Mouse (Mus musculus) intestine, embryonic 16.5 days (tissue): ENCODE results near the gene Tceal3. TPM values are rescaled to one million over a fixed set of nuclear protein-coding genes. Genes with fewer than 3 reads are reported as not detected.
"Not testable (repeated sequence)": the region's sequence is repeated elsewhere in the genome, so short reads cannot be mapped to it uniquely, and the experiment has no call there.

ENCODE experiments used
- ATAC-seq: fragments of 200-750 bp; cut with Nextera tagmentation; 2 replicates; pipeline ENCODE4 v1.8.0; 2017; ENCODE audit warnings: moderate TSS enrichment, moderate library complexity
- H3K27ac ChIP-seq: fragments of 300-500 bp; sonication (generic); 2 replicates; pipeline ENCODE4 v1.5.1; 2014; ENCODE audit warnings: mild to moderate bottlenecking, low read length
- H3K27me3 ChIP-seq: fragments of 300-500 bp; sonication (generic); replicated peaks from 2 replicates; pipeline ENCODE4 v1.6.1; 2014; ENCODE audit warnings: low read length, control low read depth, mixed read lengths; ENCODE audit not compliant: control insufficient read depth, insufficient read depth
- H3K36me3 ChIP-seq: fragments of 300-500 bp; sonication (generic); 2 replicates; pipeline ENCODE4 v1.6.1; 2014; ENCODE audit warnings: low read length, control low read depth; ENCODE audit not compliant: control insufficient read depth, insufficient read depth
- H3K4me1 ChIP-seq: fragments of 300-500 bp; sonication (generic); 2 replicates; pipeline ENCODE4 v1.6.1; 2014; ENCODE audit warnings: low read length, control low read depth, mixed read lengths; ENCODE audit not compliant: control insufficient read depth, insufficient read depth
- H3K4me2 ChIP-seq: fragments of 300-500 bp; sonication (generic); 2 replicates; pipeline ENCODE4 v1.6.1; 2014; ENCODE audit warnings: low read depth, low read length, control low read depth
- H3K4me3 ChIP-seq: fragments of 300-500 bp; sonication (generic); 2 replicates; pipeline ENCODE4 v1.5.1; 2014; ENCODE audit warnings: mild to moderate bottlenecking, low read length
- H3K9ac ChIP-seq: fragments of 300-500 bp; sonication (generic); 2 replicates; pipeline ENCODE4 v1.6.1; 2014; ENCODE audit warnings: low read depth, low read length
- H3K9me3 ChIP-seq: fragments of 300-500 bp; sonication (generic); 2 replicates; pipeline ENCODE4 v1.6.1; 2016; ENCODE audit warnings: low read length, control low read depth; ENCODE audit not compliant: control insufficient read depth
- WGBS: fragments of 180-500 bp; shearing (Covaris S2); extraction: QIAGEN DNeasy Blood & Tissue Kit; methylation state at CpG from one replicate; pipeline ENCODE4 v1.1.7; 2014; 5-methylcytosine and 5-hydroxymethylcytosine counted together
- polyA plus RNA-seq: library from polyadenylated mRNA; unstranded; fragments of >200 nt; fragmentation: Nextera tagmentation; extraction: Ambion mirVana; gene quantifications from 2 replicates; pipeline ENCODE4 v1.2.1, GENCODE M21; 2015

Tceal3 gene
- polyA plus RNA-seq, result 5.6 and 5.9 TPM in 2 replicates

DNA sequence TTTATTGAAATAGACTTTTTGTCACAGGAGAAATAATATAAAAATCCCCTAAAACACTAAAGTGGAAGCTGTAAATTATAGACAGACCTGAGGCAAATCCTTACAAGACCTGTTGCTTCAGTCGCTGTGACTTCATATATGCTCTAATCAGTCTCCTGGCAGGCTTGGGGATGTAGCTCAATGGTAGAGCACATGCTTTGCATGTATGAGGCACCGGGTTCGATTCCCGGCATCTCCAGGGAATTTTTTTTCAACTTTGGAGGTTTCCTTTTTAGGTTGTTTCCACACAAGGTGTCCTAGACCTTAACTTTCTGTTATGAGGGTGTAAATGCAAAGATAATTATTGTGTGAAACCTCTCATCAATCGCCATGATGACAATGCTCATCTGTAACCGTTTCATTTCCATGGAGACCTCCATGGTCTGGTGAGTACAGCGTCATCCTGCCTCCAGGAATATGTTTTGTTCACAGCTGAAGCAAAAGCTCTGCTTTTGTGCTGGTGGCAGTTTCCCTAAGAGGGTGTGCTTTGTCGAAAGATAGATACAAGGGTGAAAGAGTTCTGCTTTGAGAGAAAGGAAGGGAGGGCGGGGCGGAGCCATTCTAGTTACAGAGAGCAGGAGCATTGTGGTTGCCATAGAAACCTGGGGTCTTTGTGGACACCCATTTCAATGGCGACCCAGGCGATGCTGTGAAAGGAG, at the start of gene Tceal3:
Gene Tceal3, plus strand, starts transcription at position 644 of the 698 bp plus-strand sequence.
- H3K4me3 ChIP-seq, result no peak within 1 kb of the TSS
- H3K27me3 ChIP-seq, result no peaks in the 10 kb centered on the region
- no peak for ATAC-seq
- H3K4me2 ChIP-seq, result no peak within 1 kb of the TSS
- H3K4me1 ChIP-seq, result no peaks in the 10 kb centered on the region
- H3K9ac ChIP-seq, result no peak within 1 kb of the TSS
- H3K9me3 ChIP-seq, result no peaks in the 10 kb centered on the region
- no peak within 1 kb of the TSS for H3K27ac ChIP-seq
- H3K36me3 ChIP-seq, result no peaks in the 10 kb centered on the region
- WGBS, result 54% methylated on average over 12 of the region's 12 CpGs

DNA sequence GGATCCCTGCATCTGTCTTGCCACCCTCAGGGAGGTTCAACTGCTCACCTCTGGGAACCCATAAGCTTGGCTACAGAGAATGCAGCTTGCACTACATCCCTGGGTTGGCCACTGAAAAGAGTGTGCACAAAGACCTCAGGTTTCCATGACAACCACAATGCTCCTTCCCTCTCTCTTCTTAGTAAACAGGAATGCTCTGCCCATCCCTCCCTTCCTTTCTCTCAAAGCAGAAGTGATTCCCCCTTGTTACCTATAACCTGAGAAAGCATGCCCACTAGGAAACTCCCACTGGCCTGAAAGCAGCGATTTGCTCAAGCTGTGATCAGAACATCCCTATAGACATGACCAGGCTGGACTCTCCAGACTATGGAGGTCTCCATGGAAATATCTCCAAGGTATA, 46.7 kb upstream of the Tceal3 start, which contains the start of gene Kir3dl2:
Gene Kir3dl2, minus strand, starts transcription at position 101 of the 400 bp plus-strand sequence.
- H3K4me1 ChIP-seq, H3K4me2 ChIP-seq, H3K27me3 ChIP-seq, H3K9me3 ChIP-seq, H3K4me3 ChIP-seq, H3K36me3 ChIP-seq, ATAC-seq, H3K27ac ChIP-seq, H3K9ac ChIP-seq: not testable (repeated sequence)
- 70% methylated on average over 1 of the region's 1 CpGs for WGBS

- not testable (repeated sequence) for H3K27ac ChIP-seq, H3K4me3 ChIP-seq, H3K9me3 ChIP-seq, H3K9ac ChIP-seq, ATAC-seq, H3K27me3 ChIP-seq, H3K4me2 ChIP-seq, H3K4me1 ChIP-seq, H3K36me3 ChIP-seq
- WGBS, result 87% methylated on average over 9 of the region's 9 CpGs
These were observed 21.5 kb upstream of the Tceal3 start for GRCm38 (mm10) chrX:136569094-136569493.

DNA sequence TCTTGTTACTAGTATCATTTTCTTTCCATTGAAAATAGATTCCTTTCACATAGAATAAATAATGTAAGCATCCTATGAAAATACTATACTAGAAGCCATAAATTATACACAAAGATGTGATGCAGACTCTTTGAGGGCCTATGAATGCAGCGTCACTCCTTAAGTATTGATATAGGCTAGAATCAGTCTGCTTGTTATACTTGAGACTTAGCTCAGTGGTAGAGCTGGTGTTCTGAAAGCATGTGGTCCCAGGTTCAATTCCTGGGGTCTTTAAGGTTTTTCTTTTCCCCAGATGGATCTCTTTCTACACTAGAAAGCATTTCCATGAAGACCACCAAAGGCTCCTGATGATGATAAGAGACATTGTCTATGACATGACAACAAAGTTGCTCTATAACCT, 6.0 kb upstream of the Tceal3 start:
- no peak for ATAC-seq
- Histone ChIP-seq H3K4me3 (no peak overlapping the region), H3K9ac (no peak overlapping the region), H3K9me3 (no peaks in the 10 kb centered on the region), H3K4me2 (no peak overlapping the region), H3K36me3 (no peaks in the 10 kb centered on the region), H3K4me1 (no peaks in the 10 kb centered on the region), H3K27me3 (no peaks in the 10 kb centered on the region), H3K27ac (no peak overlapping the region)
- 83% methylated on average over 1 of the region's 1 CpGs for WGBS

DNA sequence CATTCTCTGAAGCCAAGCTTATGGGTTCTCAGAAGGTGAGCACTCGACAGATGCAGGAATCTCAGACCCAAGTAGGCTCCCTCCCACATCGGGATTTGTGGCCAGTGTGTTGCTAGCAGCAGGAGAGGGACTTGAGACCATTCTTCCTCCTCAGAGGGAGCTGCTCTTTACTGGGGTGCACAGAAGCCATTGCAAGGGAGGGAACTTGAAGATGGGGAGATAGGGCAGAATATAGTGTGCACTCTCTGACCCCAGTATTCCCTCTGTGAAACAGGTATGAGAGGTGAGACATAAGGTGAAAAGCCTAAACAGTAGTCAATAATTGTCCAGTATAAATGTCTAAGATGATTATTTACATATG, 235 bp downstream of the Tceal3 start:
- Histone ChIP-seq H3K4me3 (no peak overlapping the region), H3K4me2 (no peak overlapping the region), H3K9ac (no peak overlapping the region), H3K27me3 (no peaks in the 10 kb centered on the region), H3K36me3 (no peaks in the 10 kb centered on the region), H3K27ac (no peak overlapping the region), H3K4me1 (no peaks in the 10 kb centered on the region), H3K9me3 (no peaks in the 10 kb centered on the region)
- 31% methylated on average over 2 of the region's 2 CpGs for WGBS
- ATAC-seq, result no peak

DNA sequence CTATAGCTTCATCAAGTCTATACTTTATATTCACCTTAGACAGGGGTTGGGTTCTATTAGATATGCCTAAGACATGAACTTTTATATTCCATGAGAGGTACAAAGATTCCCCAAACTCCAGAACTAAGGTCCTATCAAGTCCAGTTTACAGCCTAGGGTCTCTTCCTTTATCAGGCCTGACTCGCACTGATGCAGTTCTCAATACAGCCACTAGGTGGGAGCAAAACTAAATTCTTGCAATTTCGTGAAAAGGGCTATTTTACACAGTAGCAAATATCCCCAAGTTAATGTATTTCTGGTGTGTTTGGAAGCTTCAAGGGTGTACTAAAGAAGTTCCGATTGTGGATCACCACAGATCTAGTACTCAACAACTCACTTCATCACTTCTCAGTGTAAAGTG, 8.8 kb downstream of the Tceal3 start:
- no peak overlapping the region for H3K27ac ChIP-seq
- H3K4me1 ChIP-seq, result no peaks in the 10 kb centered on the region
- no peak overlapping the region for H3K4me3 ChIP-seq
- no peaks in the 10 kb centered on the region for H3K9me3 ChIP-seq
- WGBS, result 18% methylated on average over 3 of the region's 3 CpGs
- no peaks in the 10 kb centered on the region for H3K36me3 ChIP-seq
- no peak for ATAC-seq
- no peak overlapping the region for H3K4me2 ChIP-seq
- H3K27me3 ChIP-seq, result no peaks in the 10 kb centered on the region
- H3K9ac ChIP-seq, result no peak overlapping the region

- 83% methylated on average over 4 of the region's 4 CpGs for WGBS
- ATAC-seq, result no peak
These were observed 16.3 kb downstream of the Tceal3 start for GRCm38 (mm10) chrX:136606951-136607350.

DNA sequence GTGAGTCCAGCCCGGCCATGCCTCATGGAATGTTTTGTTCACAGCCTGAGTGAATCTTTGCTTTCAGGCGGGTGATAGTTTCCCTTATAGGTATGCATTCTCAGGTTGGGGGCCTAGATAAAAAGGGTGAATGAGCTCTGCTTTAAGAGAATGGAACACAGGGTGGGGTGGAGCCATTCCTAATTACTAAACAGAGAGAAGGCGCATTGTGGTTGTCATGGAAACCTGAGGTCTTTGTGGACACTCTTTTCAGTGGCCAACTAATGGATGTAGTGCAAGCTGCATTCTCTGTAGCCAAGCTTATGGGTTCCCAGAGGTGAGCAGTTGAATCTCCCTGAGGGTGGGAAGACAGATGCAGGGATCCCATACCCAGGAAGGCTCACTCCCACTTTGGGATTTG, 16.8 kb downstream of the Tceal3 start:
- Histone ChIP-seq H3K4me1 (no peaks in the 10 kb centered on the region), H3K4me3 (no peak overlapping the region), H3K9me3 (no peaks in the 10 kb centered on the region), H3K36me3 (no peaks in the 10 kb centered on the region), H3K9ac (no peak overlapping the region), H3K27ac (no peak overlapping the region), H3K27me3 (no peaks in the 10 kb centered on the region), H3K4me2 (no peak overlapping the region)
- WGBS, result 73% methylated on average over 3 of the region's 3 CpGs
- ATAC-seq, result no peak

More at GRCm38 (mm10) chrX:136606951-136607350, 16.3 kb downstream of the Tceal3 start:
- no peak overlapping the region for H3K4me2 ChIP-seq
- H3K4me3 ChIP-seq, result no peak overlapping the region
- no peaks in the 10 kb centered on the region for H3K36me3 ChIP-seq
- no peaks in the 10 kb centered on the region for H3K27me3 ChIP-seq
- H3K4me1 ChIP-seq, result no peaks in the 10 kb centered on the region
- no peaks in the 10 kb centered on the region for H3K9me3 ChIP-seq
- no peak overlapping the region for H3K9ac ChIP-seq
- H3K27ac ChIP-seq, result no peak overlapping the region

- no peaks in the 10 kb centered on the region for H3K27me3 ChIP-seq
- no peak overlapping the region for H3K9ac ChIP-seq
- no peaks in the 10 kb centered on the region for H3K4me1 ChIP-seq
- no peak overlapping the region for H3K4me2 ChIP-seq
- 69% methylated on average over 3 of the region's 3 CpGs for WGBS
- no peaks in the 10 kb centered on the region for H3K36me3 ChIP-seq
- no peaks in the 10 kb centered on the region for H3K9me3 ChIP-seq
- ATAC-seq, result no peak
- no peak overlapping the region for H3K27ac ChIP-seq
- no peak overlapping the region for H3K4me3 ChIP-seq
These were observed 20.7 kb downstream of the Tceal3 start for GRCm38 (mm10) chrX:136611346-136611745.

- ATAC-seq, H3K4me1 ChIP-seq, H3K4me3 ChIP-seq, H3K27ac ChIP-seq, H3K4me2 ChIP-seq, H3K36me3 ChIP-seq, H3K9me3 ChIP-seq, H3K9ac ChIP-seq, H3K27me3 ChIP-seq: not testable (repeated sequence)
- 44% methylated on average over 3 of the region's 3 CpGs for WGBS
These were observed 25.2 kb downstream of the Tceal3 start for GRCm38 (mm10) chrX:136615889-136616288.
